Mouse (Mus musculus) hindbrain, embryonic 15.5 days (tissue): ENCODE measurements at regions not wholly inside any gene's neighbourhood (a gene's known extent, or its start where the extent isn't known, plus 50 kb on each side); places are given as distances from the start of the nearest gene placed in this dataset.
A peak's percentile ranks its signal among the peaks of the same experiment; 100 is the strongest.

Source experiments
- ATAC-seq: fragments of 200-750 bp; cut with Nextera tagmentation; 2 replicates; pipeline ENCODE4 v1.8.0; 2017; ENCODE audit warnings: low read depth, moderate number of reproducible peaks, moderate TSS enrichment; ENCODE audit not compliant: low FRiP score
- H3K27ac ChIP-seq: fragments of 300-500 bp; sonication (generic); replicated peaks from 2 replicates; pipeline ENCODE4 v1.5.1; 2015; ENCODE audit warnings: mild to moderate bottlenecking, inconsistent platforms
- H3K27me3 ChIP-seq: fragments of 300-500 bp; sonication (generic); 2 replicates; pipeline ENCODE4 v1.6.1; 2015; ENCODE audit warnings: control low read depth, inconsistent platforms
- H3K36me3 ChIP-seq: fragments of 300-500 bp; sonication (generic); 2 replicates; pipeline ENCODE4 v1.6.1; 2015; ENCODE audit warnings: control low read depth, inconsistent platforms
- H3K4me1 ChIP-seq: fragments of 300-500 bp; sonication (generic); replicated peaks from 2 replicates; pipeline ENCODE4 v1.6.1; 2015; ENCODE audit warnings: control low read depth, inconsistent platforms
- H3K4me2 ChIP-seq: fragments of 300-500 bp; sonication (generic); 2 replicates; pipeline ENCODE4 v1.6.1; 2015; ENCODE audit warnings: moderate library complexity, mild to moderate bottlenecking, inconsistent platforms
- H3K4me3 ChIP-seq: fragments of 300-500 bp; sonication (generic); 2 replicates; pipeline ENCODE4 v1.5.1; 2015; ENCODE audit warnings: mild to moderate bottlenecking, inconsistent platforms
- H3K9ac ChIP-seq: fragments of 300-500 bp; sonication (generic); 2 replicates; pipeline ENCODE4 v1.6.1; 2015; ENCODE audit warnings: inconsistent platforms
- H3K9me3 ChIP-seq: fragments of 300-500 bp; sonication (generic); 2 replicates; pipeline ENCODE4 v1.6.1; 2016; ENCODE audit warnings: control low read depth, inconsistent platforms
- WGBS: fragments of 180-500 bp; shearing (Covaris S2); methylation state at CpG from one replicate; pipeline ENCODE4 v1.1.7; 2015; 5-methylcytosine and 5-hydroxymethylcytosine counted together

- WGBS: 81% methylated on average over 1 of the region's 1 CpGs
- Histone ChIP-seq H3K4me2 (no peak overlapping the region), H3K36me3 (no peaks in the 10 kb centered on the region), H3K27me3 (no peaks in the 10 kb centered on the region), H3K4me1 (no peaks in the 10 kb centered on the region), H3K4me3 (no peak overlapping the region), H3K9ac (no peak overlapping the region), H3K9me3 (no peaks in the 10 kb centered on the region), H3K27ac (no peak overlapping the region)
- ATAC-seq: no peak
These were observed 212.5 kb upstream of the Myt1l start for GRCm38 (mm10) chr12:29315636-29316035.

GRCm38 (mm10) chr12:29321468-29321867, 206.7 kb upstream of the Myt1l start:
- Histone ChIP-seq H3K27ac (no peak overlapping the region), H3K4me1 (no peaks in the 10 kb centered on the region), H3K4me2 (no peak overlapping the region), H3K9me3 (no peaks in the 10 kb centered on the region), H3K4me3 (no peak overlapping the region), H3K36me3 (no peaks in the 10 kb centered on the region), H3K9ac (no peak overlapping the region), H3K27me3 (no peaks in the 10 kb centered on the region)
- 18% methylated on average over 2 of the region's 2 CpGs for WGBS
- no peak for ATAC-seq

- H3K9ac ChIP-seq: no peak overlapping the region
- H3K27me3 ChIP-seq: no peaks in the 10 kb centered on the region
- peak; percentile 42; the same call in 1 of the 2 replicates for ATAC-seq
- H3K4me3 ChIP-seq: no peak overlapping the region
- no peaks in the 10 kb centered on the region for H3K4me1 ChIP-seq
- H3K36me3 ChIP-seq: no peaks in the 10 kb centered on the region
- 64% methylated on average over 3 of the region's 3 CpGs for WGBS
- H3K27ac ChIP-seq: no peak overlapping the region
- H3K9me3 ChIP-seq: no peaks in the 10 kb centered on the region
- H3K4me2 ChIP-seq: no peak overlapping the region
These were observed 204.7 kb upstream of the Myt1l start for GRCm38 (mm10) chr12:29323534-29323933.

GRCm38 (mm10) chr12:29335839-29336469, 192.2 kb upstream of the Myt1l start:
- peak; percentile 56; the same call in 1 of the 2 replicates for ATAC-seq
- no peak overlapping the region for H3K27ac ChIP-seq
- 18% methylated on average over 3 of the region's 3 CpGs for WGBS

GRCm38 (mm10) chr12:29337336-29337735, 190.8 kb upstream of the Myt1l start:
- ATAC-seq: no peak
- H3K9me3 ChIP-seq: no peaks in the 10 kb centered on the region
- peaks cover 3% of the 10 kb centered on the region; the same call in 1 of the 2 replicates for H3K4me1 ChIP-seq
- no peak overlapping the region for H3K27ac ChIP-seq
- H3K9ac ChIP-seq: no peak overlapping the region
- H3K36me3 ChIP-seq: no peaks in the 10 kb centered on the region
- H3K4me3 ChIP-seq: no peak overlapping the region
- no peak overlapping the region for H3K4me2 ChIP-seq
- H3K27me3 ChIP-seq: no peaks in the 10 kb centered on the region
- 71% methylated on average over 2 of the region's 2 CpGs for WGBS

More at GRCm38 (mm10) chr12:29335839-29336469, 192.2 kb upstream of the Myt1l start:
- no peak overlapping the region for H3K9ac ChIP-seq
- H3K4me1 ChIP-seq: peaks cover 3% of the 10 kb centered on the region; the same call in 1 of the 2 replicates
- no peaks in the 10 kb centered on the region for H3K27me3 ChIP-seq
- H3K36me3 ChIP-seq: no peaks in the 10 kb centered on the region
- H3K4me3 ChIP-seq: no peak overlapping the region
- H3K4me2 ChIP-seq: no peak overlapping the region
- H3K9me3 ChIP-seq: no peaks in the 10 kb centered on the region

GRCm38 (mm10) chr12:29341388-29341995, 186.7 kb upstream of the Myt1l start:
- no peak overlapping the region for H3K4me2 ChIP-seq
- no peaks in the 10 kb centered on the region for H3K27me3 ChIP-seq
- WGBS: 68% methylated on average over 7 of the region's 7 CpGs
- H3K9me3 ChIP-seq: no peaks in the 10 kb centered on the region
- no peak overlapping the region for H3K9ac ChIP-seq
- H3K27ac ChIP-seq: no peak overlapping the region
- no peaks in the 10 kb centered on the region for H3K36me3 ChIP-seq
- H3K4me1 ChIP-seq: peaks cover 17% of the 10 kb centered on the region
- ATAC-seq: no peak
- H3K4me3 ChIP-seq: no peak overlapping the region

GRCm38 (mm10) chr12:29343147-29343852, 184.9 kb upstream of the Myt1l start:
- Histone ChIP-seq H3K36me3 (no peaks in the 10 kb centered on the region), H3K9me3 (no peaks in the 10 kb centered on the region), H3K4me2 (no peak overlapping the region), H3K27me3 (no peaks in the 10 kb centered on the region), H3K9ac (no peak overlapping the region), H3K4me3 (no peak overlapping the region), H3K27ac (peak overlapping the region; percentile 59), H3K4me1 (peaks cover 14% of the 10 kb centered on the region)
- 28% methylated on average over 12 of the region's 12 CpGs for WGBS
- ATAC-seq: peak; percentile 43; the same call in 1 of the 2 replicates

- Histone ChIP-seq H3K27ac (peak overlapping the region; percentile 64), H3K4me1 (peaks cover 22% of the 10 kb centered on the region), H3K27me3 (no peaks in the 10 kb centered on the region), H3K4me2 (no peak overlapping the region), H3K4me3 (no peak overlapping the region), H3K36me3 (no peaks in the 10 kb centered on the region), H3K9me3 (no peaks in the 10 kb centered on the region), H3K9ac (no peak overlapping the region)
- ATAC-seq: peak; percentile 65
- 60% methylated on average over 2 of the region's 2 CpGs for WGBS
These were observed 179.5 kb upstream of the Myt1l start for GRCm38 (mm10) chr12:29348698-29349097.

- Histone ChIP-seq H3K9me3 (no peaks in the 10 kb centered on the region), H3K9ac (no peak overlapping the region), H3K36me3 (no peaks in the 10 kb centered on the region), H3K27me3 (no peaks in the 10 kb centered on the region), H3K27ac (peak overlapping the region; percentile 64), H3K4me2 (no peak overlapping the region), H3K4me3 (no peak overlapping the region), H3K4me1 (peaks cover 23% of the 10 kb centered on the region)
- 50% methylated on average over 9 of the region's 9 CpGs for WGBS
- ATAC-seq: peak; percentile 59
These were observed 178.9 kb upstream of the Myt1l start for GRCm38 (mm10) chr12:29349146-29349850.

GRCm38 (mm10) chr12:29353777-29354496, 174.2 kb upstream of the Myt1l start:
- Histone ChIP-seq H3K4me3 (no peak overlapping the region), H3K9me3 (no peaks in the 10 kb centered on the region), H3K4me2 (no peak overlapping the region), H3K36me3 (no peaks in the 10 kb centered on the region), H3K27me3 (no peaks in the 10 kb centered on the region), H3K9ac (no peak overlapping the region), H3K4me1 (peaks cover 48% of the 10 kb centered on the region), H3K27ac (peak overlapping the region; percentile 70)
- ATAC-seq: peak; percentile 61
- 12% methylated on average over 9 of the region's 11 CpGs for WGBS

- Histone ChIP-seq H3K9me3 (no peaks in the 10 kb centered on the region), H3K27me3 (no peaks in the 10 kb centered on the region), H3K4me1 (peaks cover 39% of the 10 kb centered on the region), H3K9ac (no peak overlapping the region), H3K4me3 (no peak overlapping the region), H3K27ac (peak overlapping the region; percentile 70; the same call in 1 of the 2 replicates), H3K36me3 (no peaks in the 10 kb centered on the region), H3K4me2 (no peak overlapping the region)
- ATAC-seq: no peak
- 12% methylated on average over 5 of the region's 6 CpGs for WGBS
These were observed 173.4 kb upstream of the Myt1l start for GRCm38 (mm10) chr12:29354816-29355215.
